Mouse (Mus musculus) adrenal gland, adult 18-20 months (tissue): ENCODE measurements around the gene Pawr. TPM values are rescaled to one million over a fixed set of nuclear protein-coding genes. Genes with fewer than 3 reads are reported as not detected.

ENCODE experiments used
- microRNA-seq, 2 experiments: library from miRNA; unstranded; fragments of <30 nt; microRNA quantifications; one replicate each; pipeline ENCODE4 v1.2.0; 2021; ENCODE audit warnings: borderline number of aligned reads in 2 of 2
- total RNA-seq, 2 experiments: library from RNA; stranded (reverse); gene quantifications; 1 replicate in 1 of 2; 2 replicates in 1 of 2; pipeline ENCODE4 v1.2.3; 2021

Pawr gene
- total RNA-seq, 2 experiments from 2014 or later = 8.0 to 10.3 TPM

Small RNA genes lying within 50 kb of the gene (microRNA-seq; reads per million reads assigned to microRNA genes)
- 0 reads per million in 2 experiments for gene Gm25591

Other genes with a start within 250 kb of the Pawr start
- 100 to 1,000 TPM in 1 of 2 experiments, 10 to 100 TPM in 1; 95.9 to 109 TPM for gene Ppp1r12a, start 169.9 kb upstream of the Pawr start, total RNA-seq